Mouse (Mus musculus) neural tube, embryonic 11.5 days (tissue): Measurements from ENCODE around the gene Rftn2. TPM values are rescaled to one million over a fixed set of nuclear protein-coding genes. Genes with fewer than 3 reads are reported as not detected.

Source experiments
- ATAC-seq: fragments of 200-750 bp; cut with Nextera tagmentation; 2 replicates; pipeline ENCODE4 v1.8.0; 2017; ENCODE audit warnings: moderate number of reproducible peaks, mild to moderate bottlenecking, moderate TSS enrichment, moderate library complexity; ENCODE audit not compliant: insufficient read depth, low FRiP score, low TSS enrichment
- DNase-seq: peaks from one replicate; pipeline ENCODE4 v3.0.0-alpha.2; 2015; ENCODE audit warnings: low spot score
- H3K27ac ChIP-seq: fragments of 300-500 bp; sonication (generic); 2 replicates; pipeline ENCODE4 v1.5.1; 2014; ENCODE audit warnings: low read depth, mild to moderate bottlenecking, low read length
- H3K27me3 ChIP-seq: fragments of 300-500 bp; sonication (generic); 2 replicates; pipeline ENCODE4 v1.6.1; 2014; ENCODE audit warnings: mild to moderate bottlenecking, low read length, mixed read lengths; ENCODE audit not compliant: control insufficient read depth, insufficient read depth
- H3K36me3 ChIP-seq: fragments of 300-500 bp; sonication (generic); 2 replicates; pipeline ENCODE4 v1.6.1; 2014; ENCODE audit warnings: mild to moderate bottlenecking, low read length, moderate library complexity, mixed read lengths; ENCODE audit not compliant: control insufficient read depth, insufficient read depth
- H3K4me1 ChIP-seq: fragments of 300-500 bp; sonication (generic); 2 replicates; pipeline ENCODE4 v1.6.1; 2014; ENCODE audit warnings: low read length, mixed read lengths; ENCODE audit not compliant: control insufficient read depth, insufficient read depth
- H3K4me2 ChIP-seq: fragments of 300-500 bp; sonication (generic); 2 replicates; pipeline ENCODE4 v1.6.1; 2014; ENCODE audit warnings: low read depth, mild to moderate bottlenecking, moderate library complexity
- H3K4me3 ChIP-seq: fragments of 300-500 bp; sonication (generic); 2 replicates; pipeline ENCODE4 v1.5.1; 2014; ENCODE audit warnings: low read depth, low read length
- H3K9ac ChIP-seq: fragments of 300-500 bp; sonication (generic); 2 replicates; pipeline ENCODE4 v1.6.1; 2014; ENCODE audit warnings: mild to moderate bottlenecking, low read length
- H3K9me3 ChIP-seq: fragments of 300-500 bp; sonication (generic); 2 replicates; pipeline ENCODE4 v1.6.1; 2016; ENCODE audit warnings: low read length; ENCODE audit not compliant: control insufficient read depth
- WGBS: fragments of 180-500 bp; shearing (Covaris S2); extraction: QIAGEN DNeasy Blood & Tissue Kit; methylation state at CpG from one replicate; pipeline ENCODE4 v1.1.7; 2014; 5-methylcytosine and 5-hydroxymethylcytosine counted together
- polyA plus RNA-seq: library from polyadenylated mRNA; unstranded; fragments of >200 nt; fragmentation: Nextera tagmentation; extraction: Ambion mirVana; gene quantifications from 2 replicates; pipeline ENCODE4 v1.2.1, GENCODE M21; 2014

Gene Rftn2
- polyA plus RNA-seq, 1 experiment from 2014 or later, result 12.3 TPM

GRCm38 (mm10) chr1:55205808-55206327, 20.7 kb downstream of the Rftn2 start:
- Histone ChIP-seq H3K9ac (no peak overlapping the region), H3K9me3 (no peaks in the 10 kb centered on the region), H3K36me3 (no peaks in the 10 kb centered on the region), H3K27ac (no peak overlapping the region), H3K4me2 (no peak overlapping the region), H3K4me1 (no peaks in the 10 kb centered on the region), H3K27me3 (no peaks in the 10 kb centered on the region), H3K4me3 (no peak overlapping the region)
- WGBS, result 33% methylated on average over 5 of the region's 5 CpGs
- DNase-seq, result no peak
- ATAC-seq, result no peak

DNA sequence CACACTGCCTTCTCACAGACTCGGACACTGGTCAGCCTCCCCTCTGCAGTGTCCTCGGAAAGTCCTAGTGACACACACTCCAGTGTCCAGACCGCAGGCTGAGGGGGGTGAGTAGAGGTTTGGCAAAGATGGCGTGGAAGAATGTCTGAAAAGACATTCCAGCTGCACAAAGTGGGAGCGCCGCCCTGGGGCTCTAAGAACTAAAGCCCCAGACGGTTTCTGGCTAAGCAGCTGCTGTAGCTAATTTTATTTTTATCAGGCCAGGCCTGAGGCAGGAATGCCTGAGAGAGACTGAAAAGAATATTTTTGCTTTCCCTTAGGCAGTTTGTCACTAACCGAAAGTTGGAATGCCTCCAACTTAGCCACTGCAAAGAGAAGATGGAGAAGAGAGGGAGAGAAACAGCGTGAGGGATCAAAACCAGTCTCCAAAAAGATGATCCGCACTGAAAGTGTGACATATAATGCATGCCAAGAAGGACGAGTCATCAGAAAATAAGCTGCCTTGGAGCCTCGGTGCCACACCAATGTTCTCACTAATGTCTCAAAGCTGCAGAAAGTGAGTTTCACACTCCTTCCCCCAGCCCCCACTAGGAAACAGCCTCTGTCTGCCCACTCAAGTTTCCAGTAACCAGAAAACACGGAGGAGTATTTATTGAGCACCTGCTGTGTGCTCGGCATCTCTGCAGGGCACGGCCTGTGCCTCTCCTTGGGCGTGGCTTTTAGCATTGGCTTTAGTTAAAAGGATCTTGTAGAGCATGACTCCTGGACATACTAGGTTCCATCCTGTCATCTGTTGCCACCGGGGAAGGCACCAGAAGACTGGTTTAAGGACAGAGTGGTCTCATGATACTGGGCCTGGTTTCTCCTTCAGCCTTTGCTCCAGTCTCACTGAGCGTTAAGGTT, 24.5 kb downstream of the Rftn2 start:
- Histone ChIP-seq H3K36me3 (no peaks in the 10 kb centered on the region), H3K9ac (no peak overlapping the region), H3K4me2 (no peak overlapping the region), H3K27ac (no peak overlapping the region), H3K4me3 (no peak overlapping the region), H3K27me3 (no peaks in the 10 kb centered on the region), H3K4me1 (no peaks in the 10 kb centered on the region), H3K9me3 (no peaks in the 10 kb centered on the region)
- 83% methylated on average over 18 of the region's 18 CpGs for WGBS
- no peak for DNase-seq
- no peak for ATAC-seq

DNA sequence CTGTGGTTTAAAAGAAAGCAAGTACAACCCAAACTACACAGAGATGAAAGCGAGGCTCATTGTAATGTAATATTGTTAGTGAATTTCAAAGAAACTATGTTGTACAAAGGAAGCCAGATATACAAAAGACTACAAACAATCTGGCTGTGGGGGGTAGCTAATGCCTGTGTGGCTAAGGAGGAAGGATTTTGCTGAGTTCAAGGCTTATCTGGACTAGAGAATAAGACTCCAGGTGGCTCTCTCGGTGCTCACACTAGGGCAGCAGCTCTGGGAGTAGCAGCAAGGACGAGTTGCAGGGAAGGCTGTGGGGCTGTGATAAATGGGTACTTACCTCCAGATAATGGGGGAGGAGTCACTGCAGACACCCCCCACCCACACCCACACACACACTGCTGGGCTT, 27.9 kb downstream of the Rftn2 start:
- H3K9me3 ChIP-seq, result no peaks in the 10 kb centered on the region
- 25% methylated on average over 3 of the region's 3 CpGs for WGBS
- H3K4me3 ChIP-seq, result no peak overlapping the region
- no peak overlapping the region for H3K9ac ChIP-seq
- no peak overlapping the region for H3K4me2 ChIP-seq
- H3K27ac ChIP-seq, result no peak overlapping the region
- DNase-seq, result no peak
- H3K27me3 ChIP-seq, result no peaks in the 10 kb centered on the region
- ATAC-seq, result no peak
- H3K36me3 ChIP-seq, result no peaks in the 10 kb centered on the region
- H3K4me1 ChIP-seq, result no peaks in the 10 kb centered on the region; the same call in 1 of the 2 replicates

- no peak overlapping the region for H3K9ac ChIP-seq
- H3K4me1 ChIP-seq, result no peaks in the 10 kb centered on the region; the same call in 1 of the 2 replicates
- DNase-seq, result no peak
- H3K4me2 ChIP-seq, result no peak overlapping the region
- H3K36me3 ChIP-seq, result no peaks in the 10 kb centered on the region
- no peak overlapping the region for H3K4me3 ChIP-seq
- H3K27ac ChIP-seq, result no peak overlapping the region
- no peak for ATAC-seq
- WGBS, result 50% methylated on average over 6 of the region's 6 CpGs
- H3K9me3 ChIP-seq, result no peaks in the 10 kb centered on the region
- H3K27me3 ChIP-seq, result no peaks in the 10 kb centered on the region
These were observed 30.1 kb downstream of the Rftn2 start for GRCm38 (mm10) chr1:55196327-55197003.

DNA sequence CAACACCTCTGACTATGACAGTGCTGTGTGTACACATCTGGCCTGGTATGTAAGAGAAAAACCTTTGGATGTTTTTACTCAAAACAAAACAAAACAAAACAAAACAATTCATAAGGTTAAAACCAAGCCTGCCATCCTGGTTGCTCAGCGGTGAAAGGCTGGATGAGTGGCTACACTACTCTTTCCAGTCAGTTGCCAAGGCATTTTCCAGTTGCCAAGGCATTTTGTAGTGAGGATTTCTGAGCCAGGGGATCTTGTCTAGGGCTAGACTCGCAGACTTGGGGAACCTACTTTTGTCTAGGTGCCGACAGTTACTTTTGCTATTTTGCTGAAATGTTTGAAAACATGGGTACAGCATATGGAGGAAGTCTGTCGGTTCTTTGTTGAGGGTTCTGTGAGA, 31.6 kb downstream of the Rftn2 start:
- Histone ChIP-seq H3K9ac (no peak overlapping the region), H3K4me3 (no peak overlapping the region), H3K36me3 (no peaks in the 10 kb centered on the region), H3K4me1 (no peaks in the 10 kb centered on the region; the same call in 1 of the 2 replicates), H3K27me3 (no peaks in the 10 kb centered on the region), H3K4me2 (no peak overlapping the region), H3K27ac (no peak overlapping the region), H3K9me3 (no peaks in the 10 kb centered on the region)
- DNase-seq (no peak), ATAC-seq (no peak)
- WGBS, result 70% methylated on average over 4 of the region's 4 CpGs

GRCm38 (mm10) chr1:55194064-55194915, 32.3 kb downstream of the Rftn2 start:
- DNase-seq (no peak), ATAC-seq (no peak)
- no peaks in the 10 kb centered on the region; the same call in 1 of the 2 replicates for H3K4me1 ChIP-seq
- H3K4me2 ChIP-seq, result no peak overlapping the region
- 39% methylated on average over 19 of the region's 19 CpGs for WGBS
- no peak overlapping the region for H3K27ac ChIP-seq
- no peaks in the 10 kb centered on the region for H3K9me3 ChIP-seq
- H3K27me3 ChIP-seq, result no peaks in the 10 kb centered on the region
- H3K36me3 ChIP-seq, result no peaks in the 10 kb centered on the region
- H3K9ac ChIP-seq, result no peak overlapping the region
- no peak overlapping the region for H3K4me3 ChIP-seq

- no peaks in the 10 kb centered on the region for H3K36me3 ChIP-seq
- 44% methylated on average over 2 of the region's 2 CpGs for WGBS
- no peaks in the 10 kb centered on the region for H3K9me3 ChIP-seq
- ATAC-seq, result peak; percentile 60; the same call in 1 of the 2 replicates
- DNase-seq, result peak; percentile 55
- no peak overlapping the region for H3K27ac ChIP-seq
- no peaks in the 10 kb centered on the region; the same call in 1 of the 2 replicates for H3K4me1 ChIP-seq
- H3K4me3 ChIP-seq, result no peak overlapping the region
- H3K9ac ChIP-seq, result no peak overlapping the region
- H3K4me2 ChIP-seq, result no peak overlapping the region
- no peaks in the 10 kb centered on the region for H3K27me3 ChIP-seq
These were observed 33.3 kb downstream of the Rftn2 start for GRCm38 (mm10) chr1:55193316-55193715.

DNA sequence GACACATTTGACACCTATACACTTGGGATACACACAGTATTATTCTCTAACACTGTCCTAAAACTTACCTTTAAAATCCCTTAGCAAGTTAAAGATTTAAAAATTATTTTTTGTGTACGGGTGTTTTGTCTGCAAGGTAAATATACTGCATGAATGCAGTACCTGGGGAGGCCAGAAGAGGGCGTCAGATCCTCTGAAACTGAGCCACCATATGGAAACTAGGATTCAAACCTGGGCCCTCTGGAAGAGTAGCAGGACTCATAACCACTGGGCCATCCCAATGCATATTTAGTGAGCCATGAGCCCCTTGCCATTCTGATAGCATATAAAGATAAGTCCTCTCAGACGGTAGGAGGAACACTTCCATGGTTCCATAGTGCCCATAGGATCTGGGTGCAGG, 33.8 kb downstream of the Rftn2 start:
- no peak for DNase-seq
- H3K27me3 ChIP-seq, result no peaks in the 10 kb centered on the region
- no peak overlapping the region for H3K4me2 ChIP-seq
- ATAC-seq, result no peak
- 60% methylated on average over 3 of the region's 3 CpGs for WGBS
- no peaks in the 10 kb centered on the region; the same call in 1 of the 2 replicates for H3K4me1 ChIP-seq
- H3K4me3 ChIP-seq, result no peak overlapping the region
- no peaks in the 10 kb centered on the region for H3K36me3 ChIP-seq
- H3K27ac ChIP-seq, result no peak overlapping the region
- H3K9me3 ChIP-seq, result no peaks in the 10 kb centered on the region
- H3K9ac ChIP-seq, result no peak overlapping the region
